Comparison of ENCODE assay signal across 14 mouse cellular contexts in genomic region chr11:83877765-83878164, GRCm38 (mm10). TPM values are rescaled to one million over a fixed set of nuclear protein-coding genes. Genes with fewer than 3 reads are reported as not detected.
DNase-seq lines count a peak whose midpoint lies in the region; ATAC-seq and TF ChIP-seq lines count a peak whose summit lies in the region.
"Had no signal": no experiment of that assay in that cellular context is flagged by ENCODE, and none has a peak within 500 bp of the region (broad histone marks: within the 10 kb centered on the region; RNA-seq: fewer than 3 reads in every experiment).

No protein-coding gene starts in this region.

- no peaks in the 10 kb centered on the region for H3K27me3 ChIP-seq in heart, embryonic 13.5 days (replicated peaks)
- H3K27me3 ChIP-seq in Patski = no peaks in the 10 kb centered on the region
- H3K27me3 ChIP-seq in lung, embryonic 16.5 days (ENCODE audit: control insufficient read depth, insufficient read depth, low read depth, low read length) = no peaks in the 10 kb centered on the region
- H3K27me3 ChIP-seq in midbrain, embryonic 10.5 days (ENCODE audit: low read depth, poor library complexity, severe bottlenecking) = no peaks in the 10 kb centered on the region
- H3K27me3 ChIP-seq: CH12.LX; midbrain, embryonic 15.5 days had no signal

- H3K4me1 ChIP-seq in heart, embryonic 13.5 days = peaks cover 32% of the 10 kb centered on the region
- peaks cover 29% of the 10 kb centered on the region for H3K4me1 ChIP-seq in lung, embryonic 16.5 days (replicated peaks; ENCODE audit: control insufficient read depth, insufficient read depth, low read length)
- H3K4me1 ChIP-seq in midbrain, embryonic 10.5 days = 0 out of 2 replicates have a peak, but pooled peaks cover 3% of the 10 kb centered on the region
- H3K4me1 ChIP-seq: midbrain, embryonic 15.5 days had no signal

- peak overlapping the region; percentile 50 for H3K4me2 ChIP-seq in heart, embryonic 13.5 days
- peak overlapping the region; percentile 1 for H3K4me2 ChIP-seq in lung, embryonic 16.5 days (ENCODE audit: low read depth, low read length)
- H3K4me2 ChIP-seq: midbrain, embryonic 15.5 days had no signal

- intact Hi-C loops in heart, postnatal 14 days (cut with DNase I) = no loop called here

- no peaks in the 10 kb centered on the region for H3K36me3 ChIP-seq in heart, embryonic 13.5 days
- no peaks in the 10 kb centered on the region for H3K36me3 ChIP-seq in lung, embryonic 16.5 days (ENCODE audit: control insufficient read depth, insufficient read depth, low read length)
- H3K36me3 ChIP-seq in midbrain, embryonic 10.5 days = no peaks in the 10 kb centered on the region
- H3K36me3 ChIP-seq: midbrain, embryonic 15.5 days had no signal

- in situ Hi-C loops in Patski (cut with MboI; ENCODE audit: low pct_unique_long_range_greater_than_20kb) = no loop called here

- 0 out of 2 replicates have a peak overlapping the region, but pooled peaks have one; percentile 40 for H3K27ac ChIP-seq in heart, embryonic 13.5 days (replicated peaks)
- H3K27ac ChIP-seq in lung, embryonic 16.5 days (ENCODE audit: low read length) = peak overlapping the region; percentile 81
- H3K27ac ChIP-seq in midbrain, embryonic 10.5 days (replicated peaks) = no peak overlapping the region
- H3K27ac ChIP-seq: midbrain, embryonic 15.5 days had no signal

- no peaks in the 10 kb centered on the region for H3K9me3 ChIP-seq in heart, embryonic 13.5 days
- H3K9me3 ChIP-seq in lung, embryonic 16.5 days (ENCODE audit: control insufficient read depth, low read length) = no peaks in the 10 kb centered on the region
- H3K9me3 ChIP-seq in midbrain, embryonic 10.5 days (replicated peaks) = no peaks in the 10 kb centered on the region
- H3K9me3 ChIP-seq: midbrain, embryonic 15.5 days had no signal

- CTCF ChIA-PET in Patski (lab: Charles Lee) = interaction anchor here (1.0 to 1.4 kb wide), 3 partner anchors 9 to 63 kb away, joined by 3 to 6 read pairs (median 3); no protein-coding TSS in a partner anchor

- no peak overlapping the region for H3K4me3 ChIP-seq in heart, embryonic 13.5 days
- no peak overlapping the region for H3K4me3 ChIP-seq in lung, embryonic 16.5 days (ENCODE audit: low read length)
- H3K4me3 ChIP-seq in midbrain, embryonic 10.5 days = no peak overlapping the region
- H3K4me3 ChIP-seq: midbrain, embryonic 15.5 days had no signal

- POLR2A ChIA-PET in Patski (lab: Charles Lee) = interaction anchor here (0.9 to 2.6 kb wide), 7 partner anchors 9 to 61 kb away, joined by 3 to 21 read pairs (median 4); no protein-coding TSS in a partner anchor

- no peak for DNase-seq in heart, adult 8-10 months (ENCODE audit: low spot score)
- DNase-seq in Patski (ENCODE audit: low read depth, low spot score) = peak; percentile 80
- DNase-seq in heart, postnatal 14 days = peak; percentile 19 to 37
- no peak for DNase-seq in midbrain, embryonic 10.5 days (ENCODE audit: low spot score)
- no peak for DNase-seq in ovary, postnatal 36 days (ENCODE audit: low spot score)
- no peak for DNase-seq in spleen, adult 12 weeks (ENCODE audit: low spot score)
- DNase-seq: cerebellum, adult 9-10 months; spleen, adult 18-20 months; thymus, postnatal 14 days had no signal

- TF ChIP-seq CTCF in Patski (IDR thresholded peaks at IDR 0.05) = no peak

- 20% methylated on average over 8 of the region's 8 CpGs for WGBS in heart, embryonic 13.5 days
- 14% methylated on average over 8 of the region's 8 CpGs for WGBS in lung, embryonic 16.5 days
- WGBS in midbrain, embryonic 10.5 days = 87% methylated on average over 8 of the region's 8 CpGs

- no peak overlapping the region for H3K9ac ChIP-seq in heart, embryonic 13.5 days
- no peak overlapping the region for H3K9ac ChIP-seq in lung, embryonic 16.5 days (ENCODE audit: low read length)
- H3K9ac ChIP-seq: midbrain, embryonic 15.5 days had no signal

- no peak for ATAC-seq in heart, embryonic 13.5 days (ENCODE audit: extremely low read depth, insufficient number of reproducible peaks, low FRiP score, low TSS enrichment)
- ATAC-seq in Patski = peak; percentile 84
- peak; percentile 79 for ATAC-seq in lung, embryonic 16.5 days (ENCODE audit: low read depth)
- ATAC-seq: midbrain, embryonic 15.5 days had no signal

RNA-seq across cellular contexts. Expression of gene Hnf1b, which starts 27.9 kb away (rescaled TPM):
- polyA plus RNA-seq in heart, embryonic 13.5 days (2015; fragmentation: Nextera tagmentation; extraction: Ambion mirVana) = 0.31 and 1.1 TPM in 2 replicates
- not detected for total RNA-seq in heart, adult 8-10 months (2022)
- polyA plus RNA-seq in Patski (2021) = 167 TPM
- total RNA-seq in heart, postnatal 14 days (2021) = not detected
- polyA plus RNA-seq in lung, embryonic 16.5 days (2015; fragmentation: Nextera tagmentation; extraction: Ambion mirVana) = 9.1 and 11.7 TPM in 2 replicates
- polyA plus RNA-seq in midbrain, embryonic 10.5 days (2016; fragmentation: Nextera tagmentation; extraction: Ambion mirVana) = not detected in 2 replicates
- total RNA-seq: gastrocnemius, adult 8-10 months had no signal

Comparison
In these comparisons a context has a peak if more than half of its experiments do, and no peak if none do; other contexts are left out.
1. DNase-seq: peak in Patski (single experiment) and heart, postnatal 14 days (2 of 2); none in heart, adult 8-10 months (single experiment), midbrain, embryonic 10.5 days (single experiment), ovary, postnatal 36 days (single experiment) and spleen, adult 12 weeks (single experiment).
2. RNA of gene Hnf1b, which starts 27.9 kb away (polyA plus RNA-seq): 167 TPM in Patski (single experiment); 9.1 to 11.7 TPM in lung, embryonic 16.5 days, 0.31 to 1.1 TPM in heart, embryonic 13.5 days and not detected in midbrain, embryonic 10.5 days; every median in the first group is over 10 times any median in the second.